Mouse (Mus musculus) G1E (cell line): Measurements from ENCODE around the gene Zfp574. TPM values are rescaled to one million over a fixed set of nuclear protein-coding genes. Genes with fewer than 3 reads are reported as not detected.

Source experiments
- ATAC-seq: 2 replicates; pipeline ENCODE4 v1.8.0; 2016; ENCODE audit warnings: mild to moderate bottlenecking; ENCODE audit not compliant: insufficient number of reproducible peaks, poor library complexity, low FRiP score, severe bottlenecking; ENCODE audit errors: extremely low read depth
- DNase-seq: peaks from one replicate; pipeline ENCODE4 v3.0.0; 2012; ENCODE audit warnings: low spot score
- H3K27me3 ChIP-seq: 2 replicates; pipeline ENCODE4 v1.6.1; 2012; ENCODE audit warnings: mild to moderate bottlenecking, low read length, inconsistent platforms; ENCODE audit not compliant: insufficient read depth
- H3K36me3 ChIP-seq: replicated peaks from 2 replicates; pipeline ENCODE3; 2012; ENCODE audit warnings: mild to moderate bottlenecking, inconsistent platforms
- H3K4me1 ChIP-seq: 2 replicates; pipeline ENCODE4 v1.6.1; 2012; ENCODE audit warnings: low read depth, low read length, inconsistent platforms, mixed read lengths; ENCODE audit not compliant: insufficient read depth
- H3K4me3 ChIP-seq: 2 replicates; pipeline ENCODE4 v1.5.1; 2012; ENCODE audit warnings: low read depth, mild to moderate bottlenecking, inconsistent platforms, low read length, moderate library complexity, mixed read lengths
- H3K9me3 ChIP-seq: replicated peaks from 2 replicates; pipeline ENCODE4 v1.6.1; 2012; ENCODE audit warnings: inconsistent platforms
- CTCF ChIP-seq: IDR thresholded peaks from 2 replicates; pipeline ENCODE4 v1.5.1; 2012; ENCODE audit warnings: low read depth, low read length, inconsistent platforms, mixed read lengths
- GATA1 ChIP-seq: IDR thresholded peaks from 2 replicates; pipeline ENCODE4 v1.6.1; 2012; ENCODE audit warnings: borderline replicate concordance, low read length, inconsistent platforms, mixed read lengths
- GATA2 ChIP-seq: IDR thresholded peaks from 2 replicates; pipeline ENCODE4 v1.6.1; 2012; ENCODE audit warnings: low read depth, low read length, inconsistent platforms, borderline replicate concordance
- POLR2AphosphoS5 ChIP-seq: IDR thresholded peaks from 2 replicates; pipeline ENCODE4 v1.6.1; 2012; ENCODE audit warnings: low read depth, low read length, inconsistent platforms; ENCODE audit not compliant: insufficient replicate concordance
- TAL1 ChIP-seq: conservative IDR thresholded peaks from 2 replicates; pipeline ENCODE4 v1.6.1; 2012; ENCODE audit warnings: low read depth, low read length, inconsistent platforms, mixed read lengths
- polyA plus RNA-seq: library from polyadenylated mRNA; stranded (reverse); fragments of >175 nt; gene quantifications from 2 replicates; pipeline ENCODE4 v1.2.3, GENCODE M21; 2012
- total RNA-seq, 2 experiments: library from RNA; stranded (forward) in 1 of 2; stranded (reverse) in 1 of 2; fragments of 200-1000 nt in 1 of 2; fragments of >200 nt in 1 of 2; fragmentation: Nextera tagmentation in 1 of 2; gene quantifications; 2 replicates each; pipeline ENCODE4 v1.2.3; 2014 to 2017

The Zfp574 gene
- total and polyA plus RNA-seq, 3 experiments, result 15.4 to 66.3 (median 31.5) TPM

DNA sequence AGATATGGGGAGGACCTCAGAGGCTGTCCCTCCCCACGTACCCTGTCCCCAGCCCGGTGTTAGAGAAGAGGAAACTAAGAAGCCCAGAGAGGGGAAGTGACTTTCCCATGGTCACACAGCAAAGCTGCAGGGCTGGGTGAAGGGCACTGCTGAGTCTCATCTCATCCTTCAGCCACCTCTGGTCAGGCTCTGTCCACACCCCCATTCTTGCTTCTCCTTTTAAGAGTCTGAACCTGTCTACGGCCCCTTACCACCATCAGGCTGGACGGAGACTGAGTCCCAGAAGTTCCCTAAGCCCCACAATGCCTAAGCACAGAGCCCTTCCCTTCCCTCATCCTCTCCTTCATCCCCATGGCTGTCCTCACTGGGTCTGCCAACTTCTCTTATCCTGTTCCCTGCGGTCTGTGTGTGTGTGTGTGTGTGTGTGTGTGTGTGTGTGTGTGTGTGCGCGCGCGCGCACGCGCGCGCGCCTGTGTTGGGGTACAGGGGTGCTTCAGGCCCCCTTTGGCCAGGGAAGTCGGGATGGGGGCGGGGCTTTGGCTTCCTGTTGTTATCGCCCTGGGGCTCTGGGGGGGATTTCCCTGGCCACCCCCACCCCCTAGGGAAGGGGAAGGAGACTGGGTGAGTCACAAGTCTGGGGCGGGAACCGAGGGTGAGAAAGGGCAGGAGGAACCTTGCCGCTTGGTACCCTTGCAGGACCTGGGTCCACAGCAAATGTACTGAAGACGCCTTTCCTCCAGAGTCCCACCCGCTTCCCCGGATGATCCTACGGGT lies 47.9 kb downstream of the Zfp574 start:
- H3K36me3 ChIP-seq, result no peaks in the 10 kb centered on the region
- peaks cover 18% of the 10 kb centered on the region; the same call in 1 of the 2 replicates for H3K27me3 ChIP-seq
- no peaks in the 10 kb centered on the region for H3K4me1 ChIP-seq
- no peaks in the 10 kb centered on the region for H3K9me3 ChIP-seq
- no peak overlapping the region for H3K4me3 ChIP-seq
- no peak for TF ChIP-seq CTCF
- no peak for TF ChIP-seq POLR2AphosphoS5
- TF ChIP-seq TAL1, result no peak
- TF ChIP-seq GATA2, result no peak
- TF ChIP-seq GATA1, result no peak
- ATAC-seq (no peak), DNase-seq (no peak)

DNA sequence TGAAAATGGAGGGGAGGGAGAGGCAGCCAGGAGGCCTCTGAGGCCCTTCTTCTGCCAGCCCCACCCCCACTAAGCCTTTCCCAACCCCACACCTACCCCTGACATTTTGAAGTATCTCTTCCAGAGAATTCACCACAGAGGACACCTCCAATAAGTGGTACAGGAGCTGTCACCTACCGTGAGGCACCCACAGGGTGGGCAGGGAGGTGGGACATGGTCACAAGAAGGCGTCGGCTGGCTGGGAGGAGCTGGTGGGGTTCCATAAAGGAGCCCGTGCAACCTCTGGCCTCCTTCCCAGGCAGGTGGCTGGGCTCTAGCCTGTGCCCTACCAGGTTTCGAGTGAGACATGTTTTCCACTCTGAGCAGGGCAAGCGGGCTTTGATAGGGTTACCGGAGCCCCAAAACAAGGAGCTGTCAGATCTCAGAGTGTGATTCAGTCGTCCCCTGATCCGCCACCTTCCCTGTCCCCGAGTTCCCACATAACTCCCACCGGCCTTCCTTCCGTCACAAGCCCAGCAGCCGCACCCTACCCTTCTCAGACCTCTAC lies 48.9 kb downstream of the Zfp574 start:
- ATAC-seq, result no peak
- Histone ChIP-seq H3K4me3 (no peak overlapping the region), H3K36me3 (no peaks in the 10 kb centered on the region), H3K4me1 (no peaks in the 10 kb centered on the region), H3K27me3 (peaks cover 18% of the 10 kb centered on the region; the same call in 1 of the 2 replicates), H3K9me3 (no peaks in the 10 kb centered on the region)
- DNase-seq, result no peak
- TF ChIP-seq CTCF (no peak), POLR2AphosphoS5 (no peak), GATA2 (no peak), GATA1 (no peak), TAL1 (no peak)

DNA sequence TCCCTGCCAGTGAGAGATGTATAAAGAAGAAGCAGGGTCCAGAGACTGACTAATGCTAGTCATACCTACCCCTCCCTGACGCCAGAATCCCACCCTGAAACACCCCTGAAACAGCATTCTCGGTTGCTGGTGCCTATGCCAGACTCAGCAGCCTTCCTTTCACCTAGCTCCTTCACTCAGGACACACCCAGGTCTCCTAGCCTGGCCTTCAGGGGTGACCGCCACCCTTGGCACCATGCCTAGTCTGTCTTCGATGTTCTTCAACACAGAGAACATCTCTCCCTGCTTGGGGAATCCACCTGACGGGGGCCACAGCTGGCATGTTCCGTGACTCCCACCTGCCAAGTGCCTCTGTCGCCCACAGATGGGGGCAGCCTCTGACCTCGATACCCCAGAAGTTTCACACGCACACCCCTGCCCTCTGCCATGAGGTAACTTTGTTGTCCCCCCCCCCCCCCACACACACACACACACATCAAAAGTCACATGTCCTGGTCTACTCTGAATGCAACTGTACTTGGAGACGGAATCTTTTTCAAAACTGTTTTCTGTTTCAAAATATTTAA lies 53.4 kb downstream of the Zfp574 start:
- Histone ChIP-seq H3K4me3 (no peak overlapping the region), H3K9me3 (no peaks in the 10 kb centered on the region), H3K4me1 (no peaks in the 10 kb centered on the region), H3K27me3 (peaks cover 35% of the 10 kb centered on the region), H3K36me3 (no peaks in the 10 kb centered on the region)
- DNase-seq, result no peak
- ATAC-seq, result no peak
- no peak for TF ChIP-seq GATA1
- no peak for TF ChIP-seq POLR2AphosphoS5
- TF ChIP-seq GATA2, result no peak
- no peak for TF ChIP-seq TAL1
- no peak for TF ChIP-seq CTCF

DNA sequence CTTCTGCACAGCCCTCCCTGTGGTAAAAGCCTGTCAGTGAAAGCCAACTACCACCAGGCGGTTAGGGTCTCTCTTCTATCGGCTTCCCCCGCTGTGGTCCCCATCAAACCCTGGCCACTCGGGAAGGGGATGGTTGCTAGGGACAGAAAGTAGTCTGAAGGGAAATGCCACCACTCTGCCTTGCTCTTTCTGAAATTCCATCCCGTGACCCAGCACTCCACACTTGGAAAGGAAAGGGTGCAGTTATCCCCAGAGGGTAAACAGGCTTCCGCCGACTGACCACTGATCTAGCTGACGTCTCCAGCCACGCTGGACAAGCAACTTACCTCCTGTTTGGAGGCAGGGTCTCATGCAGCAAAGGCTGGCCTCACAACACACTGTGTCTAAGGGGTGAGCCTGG lies 55.6 kb downstream of the Zfp574 start:
- no peaks in the 10 kb centered on the region for H3K36me3 ChIP-seq

DNA sequence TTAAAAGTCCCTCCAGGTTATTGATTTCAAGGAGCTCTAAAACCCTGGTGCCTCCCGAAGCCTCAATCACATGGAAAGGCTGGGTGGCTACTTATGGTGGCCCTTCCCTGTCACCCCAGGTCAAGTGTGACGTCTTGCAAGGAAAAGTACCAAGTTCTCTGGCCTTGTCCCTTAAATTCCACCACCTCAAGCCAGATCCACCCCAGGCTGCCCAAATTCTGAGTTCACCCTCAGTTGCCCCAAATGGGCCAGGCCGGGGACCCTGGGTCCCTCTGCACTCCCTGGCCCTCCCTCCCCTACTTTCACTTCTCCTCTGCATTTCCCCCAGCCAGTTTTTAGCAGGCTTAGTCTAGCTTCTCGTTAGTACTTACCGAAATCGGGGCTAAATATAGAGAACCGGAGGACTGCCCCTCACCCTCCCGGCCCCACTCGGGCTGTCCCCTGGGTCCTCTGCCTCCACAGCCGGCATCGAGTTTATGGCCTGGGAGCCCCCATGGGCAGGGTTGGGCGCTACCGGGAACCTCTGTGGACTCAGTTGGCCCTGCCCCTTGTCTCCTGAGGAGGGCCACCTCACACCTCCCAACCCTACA lies 57.1 kb downstream of the Zfp574 start:
- H3K4me1 ChIP-seq, result peaks cover 16% of the 10 kb centered on the region
- ATAC-seq (no peak), DNase-seq (no peak)
- H3K36me3 ChIP-seq, result no peaks in the 10 kb centered on the region
- H3K9me3 ChIP-seq, result no peaks in the 10 kb centered on the region
- no peak overlapping the region for H3K4me3 ChIP-seq
- no peak for TF ChIP-seq TAL1
- TF ChIP-seq GATA2, result no peak
- TF ChIP-seq CTCF, result no peak
- no peak for TF ChIP-seq POLR2AphosphoS5
- TF ChIP-seq GATA1, result no peak
- peaks cover 32% of the 10 kb centered on the region for H3K27me3 ChIP-seq

More for the DNA sequence above, 55.6 kb downstream of the Zfp574 start:
- TF ChIP-seq POLR2AphosphoS5 (no peak), CTCF (no peak), TAL1 (no peak), GATA2 (no peak)
- DNase-seq (no peak), ATAC-seq (no peak)
- Histone ChIP-seq H3K4me1 (peaks cover 12% of the 10 kb centered on the region), H3K27me3 (peaks cover 30% of the 10 kb centered on the region), H3K4me3 (no peak overlapping the region), H3K9me3 (no peaks in the 10 kb centered on the region)

DNA sequence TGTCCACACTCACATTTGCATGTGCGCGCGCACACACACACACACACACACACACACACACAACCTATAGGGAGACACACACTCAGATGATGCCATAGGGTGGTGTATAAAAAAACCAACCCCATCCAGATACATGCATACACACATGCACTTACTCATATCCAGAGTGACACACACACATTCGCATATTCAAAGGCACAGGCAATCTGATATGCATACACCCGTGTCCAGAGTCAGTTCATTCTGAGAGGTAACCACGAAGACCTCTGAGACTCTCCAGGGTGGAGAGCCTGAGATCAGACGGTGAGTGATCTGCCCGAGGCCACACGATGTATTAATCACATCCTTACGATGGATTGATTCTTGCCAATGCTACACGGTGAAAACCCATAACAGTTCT lies 58.2 kb downstream of the Zfp574 start:
- Histone ChIP-seq H3K36me3 (no peaks in the 10 kb centered on the region), H3K27me3 (peaks cover 34% of the 10 kb centered on the region), H3K4me1 (peaks cover 22% of the 10 kb centered on the region), H3K4me3 (no peak overlapping the region), H3K9me3 (peaks cover under 1% of the 10 kb centered on the region)
- ATAC-seq (no peak), DNase-seq (no peak)
- TF ChIP-seq CTCF, result no peak
- no peak for TF ChIP-seq GATA1
- TF ChIP-seq GATA2, result no peak
- no peak for TF ChIP-seq POLR2AphosphoS5
- no peak for TF ChIP-seq TAL1
